Mouse (Mus musculus): ENCODE measurements around the gene Ubr3. TPM values are rescaled to one million over a fixed set of nuclear protein-coding genes. Genes with fewer than 3 reads are reported as not detected.

Ubr3 gene
- total and polyA plus RNA-seq, 3 experiments: 10.1 to 188 (median 25.3) TPM

DNA sequence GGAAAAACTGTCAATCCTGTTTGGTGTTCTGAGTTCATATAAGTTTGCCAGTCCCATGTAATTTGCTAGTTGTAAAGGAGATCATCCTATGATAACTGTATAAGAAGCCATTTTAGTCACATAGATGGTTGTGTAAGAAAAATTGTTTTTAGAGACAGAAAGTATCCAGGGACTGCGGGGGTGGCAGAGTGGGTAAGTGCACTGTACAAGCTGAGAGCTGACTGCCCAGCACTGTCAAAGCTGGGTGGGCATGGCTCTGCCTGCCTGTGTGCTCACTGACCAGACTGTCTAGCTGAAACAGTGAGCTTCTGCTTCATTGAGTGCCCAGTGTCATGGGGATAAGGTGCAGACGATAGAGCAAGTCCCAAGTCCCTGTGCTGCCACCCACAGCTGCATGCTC is 77.8 kb downstream of the Ubr3 start:
- H3K79me2 ChIP-seq (ENCODE audit: control insufficient read depth, insufficient read depth, low read length, poor library complexity): no peaks in the 10 kb centered on the region
- no peaks in the 10 kb centered on the region for H3K4me1 ChIP-seq (ENCODE audit: control insufficient read depth in 1 of 2, insufficient read depth in 2 of 2, low read length in 2 of 2)
- no peak overlapping the region for H3K9ac ChIP-seq (ENCODE audit: control insufficient read depth, low read depth, low read length, poor library complexity, severe bottlenecking)
- H3K27ac ChIP-seq (ENCODE audit: control insufficient read depth, low read depth, low read length): no peak overlapping the region
- peaks cover 0 to 10% of the 10 kb centered on the region in 2 experiments; a peak in 2 of 4 replicates for H3K36me3 ChIP-seq (ENCODE audit: control insufficient read depth in 1 of 2, insufficient read depth in 2 of 2, low read length in 2 of 2)
- DNase-seq (ENCODE audit: low read depth, low spot score): no peak
- no peaks in the 10 kb centered on the region for H3K9me3 ChIP-seq (replicated peaks; ENCODE audit: insufficient read depth, low read length)
- TF ChIP-seq NELFE (IDR thresholded peaks at IDR 0.05; ENCODE audit: low read depth, low read length) (no peak), ETS1 (IDR thresholded peaks at IDR 0.05; ENCODE audit: low read depth, low read length) (no peak), RAD21 (IDR thresholded peaks at IDR 0.05; ENCODE audit: low read depth, low read length) (no peak)
- no peak overlapping the region for H3K4me3 ChIP-seq (ENCODE audit: control insufficient read depth in 1 of 2, insufficient read depth in 1 of 2, low read depth in 2 of 2, low read length in 2 of 2)
- no peaks in the 10 kb centered on the region for H3K27me3 ChIP-seq (ENCODE audit: control insufficient read depth in 1 of 2, insufficient read depth in 2 of 2, low read length in 2 of 2)

DNA sequence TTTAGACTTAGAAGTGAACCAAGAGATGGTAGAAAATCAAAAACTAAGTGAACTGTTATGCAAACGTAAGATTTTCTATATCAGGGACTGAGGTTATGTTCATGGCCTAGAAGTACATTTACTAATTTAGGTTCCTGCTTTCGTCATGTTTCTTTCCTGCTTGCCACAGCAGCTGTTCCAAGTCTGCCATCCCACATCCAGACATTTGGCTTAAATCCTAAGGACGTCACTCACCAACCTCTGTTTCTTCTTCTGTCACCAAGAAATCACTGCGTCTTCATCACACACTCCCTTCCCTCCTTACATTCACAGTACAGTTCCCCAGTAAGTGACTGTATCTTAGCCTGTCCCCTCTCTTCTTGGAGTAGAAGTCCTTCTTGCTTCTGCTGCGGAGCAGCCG is 92.2 kb downstream of the Ubr3 start:
- Histone ChIP-seq H3K27me3 (ENCODE audit: control insufficient read depth in 1 of 2, insufficient read depth in 2 of 2, low read length in 2 of 2) (no peaks in the 10 kb centered on the region), H3K4me1 (ENCODE audit: control insufficient read depth in 1 of 2, insufficient read depth in 2 of 2, low read length in 2 of 2) (no peaks in the 10 kb centered on the region), H3K4me3 (ENCODE audit: control insufficient read depth in 1 of 2, insufficient read depth in 1 of 2, low read depth in 2 of 2, low read length in 2 of 2) (no peak overlapping the region), H3K79me2 (ENCODE audit: control insufficient read depth, insufficient read depth, low read length, poor library complexity) (no peaks in the 10 kb centered on the region), H3K27ac (ENCODE audit: control insufficient read depth, low read depth, low read length) (no peak overlapping the region), H3K9ac (ENCODE audit: control insufficient read depth, low read depth, low read length, poor library complexity, severe bottlenecking) (no peak overlapping the region), H3K9me3 (replicated peaks; ENCODE audit: insufficient read depth, low read length) (no peaks in the 10 kb centered on the region), H3K36me3 (ENCODE audit: control insufficient read depth in 1 of 2, insufficient read depth in 2 of 2, low read length in 2 of 2) (peaks cover 0 to 12% of the 10 kb centered on the region in 2 experiments; a peak in 2 of 4 replicates)
- TF ChIP-seq JUND (IDR thresholded peaks at IDR 0.05; ENCODE audit: low read depth, low read length) (no peak), MAX (IDR thresholded peaks at IDR 0.05; ENCODE audit: low read length) (no peak), TAL1 (IDR thresholded peaks at IDR 0.05; ENCODE audit: low read length) (no peak), CTCF (IDR thresholded peaks at IDR 0.05 in 2 of 3, conservative IDR thresholded peaks at IDR 0.05 in 1 of 3; ENCODE audit: control insufficient read depth in 1 of 3, insufficient read depth in 1 of 3, low read depth in 2 of 3, low read length in 3 of 3, poor library complexity in 1 of 3, severe bottlenecking in 1 of 3) (no peak), MAFK (IDR thresholded peaks at IDR 0.05; ENCODE audit: borderline replicate concordance, low read depth, low read length) (no peak), POLR2A (IDR thresholded peaks at IDR 0.05; ENCODE audit: control insufficient read depth in 1 of 2, insufficient read depth in 1 of 2, low read depth in 1 of 2, low read length in 2 of 2, poor library complexity in 1 of 2) (no peak), KAT2A (conservative IDR thresholded peaks at IDR 0.05; ENCODE audit: low read depth, low read length) (no peak), SIN3A (IDR thresholded peaks at IDR 0.05; ENCODE audit: low read length) (no peak), E2F4 (IDR thresholded peaks at IDR 0.05; ENCODE audit: borderline replicate concordance, low read depth, low read length) (no peak), ETS1 (IDR thresholded peaks at IDR 0.05; ENCODE audit: low read depth, low read length) (no peak), USF2 (IDR thresholded peaks at IDR 0.05; ENCODE audit: borderline replicate concordance in 1 of 2, insufficient read depth in 1 of 2, low read depth in 1 of 2, low read length in 2 of 2) (no peak), MAZ (IDR thresholded peaks at IDR 0.05; ENCODE audit: low read depth, low read length) (no peak), BHLHE40 (IDR thresholded peaks at IDR 0.05; ENCODE audit: borderline replicate concordance, low read depth, low read length) (no peak), MEF2A (IDR thresholded peaks at IDR 0.05; ENCODE audit: extremely low read depth, insufficient replicate concordance, low read depth, low read length, poor library complexity, severe bottlenecking) (no peak), HCFC1 (IDR thresholded peaks at IDR 0.05; ENCODE audit: low read depth, low read length) (no peak), EP300 (IDR thresholded peaks at IDR 0.05; ENCODE audit: low read depth in 1 of 2, low read length in 2 of 2) (no peak), CHD1 (IDR thresholded peaks at IDR 0.05; ENCODE audit: low read depth, low read length) (no peak), POLR2AphosphoS2 (IDR thresholded peaks at IDR 0.05; ENCODE audit: low read length) (no peak)
- no peak for DNase-seq (ENCODE audit: low read depth, low spot score)
